Mouse (Mus musculus): ENCODE measurements around the gene C1qtnf1. TPM values are rescaled to one million over a fixed set of nuclear protein-coding genes. Genes with fewer than 3 reads are reported as not detected.

C1qtnf1 gene
- polyA plus RNA-seq, 1 experiment, result 9.8 TPM

DNA sequence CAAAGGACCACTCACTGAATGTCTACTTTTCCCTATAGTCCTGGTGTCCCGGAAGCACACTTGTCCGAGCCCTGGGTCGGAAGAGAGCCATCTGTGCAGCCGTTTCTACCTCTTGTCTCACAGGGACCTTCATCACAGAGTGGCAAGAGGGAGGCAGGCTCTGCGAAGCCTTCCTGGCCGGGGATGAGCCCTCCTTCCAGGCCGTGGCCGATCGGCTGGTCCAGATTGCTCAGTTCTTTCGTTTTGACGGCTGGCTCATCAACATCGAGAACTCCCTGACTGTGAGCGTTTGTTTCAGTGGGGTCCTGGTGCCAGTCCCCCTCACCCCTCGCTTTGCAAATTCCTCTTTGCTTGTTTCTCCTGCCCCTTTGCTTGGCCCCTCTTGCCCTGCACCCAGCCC is 53.7 kb downstream of the C1qtnf1 start:
- Histone ChIP-seq H3K4me2 (ENCODE audit: low read depth) (no peak overlapping the region), H3K27me3 (ENCODE audit: control insufficient read depth, insufficient read depth, insufficient read length) (peaks cover 18% of the 10 kb centered on the region), H3ac (ENCODE audit: control insufficient read depth, insufficient read length) (no peak overlapping the region), H3K36me3 (ENCODE audit: control insufficient read depth, insufficient read depth) (no peaks in the 10 kb centered on the region), H3K4me3 (no peak overlapping the region), H3K79me2 (ENCODE audit: control insufficient read depth, insufficient read depth) (no peaks in the 10 kb centered on the region)
- no peak for TF ChIP-seq MAX (IDR thresholded peaks at IDR 0.05; ENCODE audit: low read depth)
- no peak for TF ChIP-seq MYOG (IDR thresholded peaks at IDR 0.05; ENCODE audit: control insufficient read depth in 1 of 3, insufficient read depth in 1 of 3, insufficient read length in 2 of 3, low read depth in 2 of 3)
- TF ChIP-seq REST (IDR thresholded peaks at IDR 0.05; ENCODE audit: insufficient read depth, insufficient read length), result no peak
- no peak for TF ChIP-seq USF1 (IDR thresholded peaks at IDR 0.05; ENCODE audit: low read depth)
- TF ChIP-seq POLR2AphosphoS2 (IDR thresholded peaks at IDR 0.05; ENCODE audit: insufficient read length, low read depth), result no peak
- TF ChIP-seq TCF3 (IDR thresholded peaks at IDR 0.05; ENCODE audit: insufficient read length, low read depth), result no peak
- TF ChIP-seq TCF12 (IDR thresholded peaks at IDR 0.05; ENCODE audit: insufficient read depth, poor library complexity, severe bottlenecking), result no peak
- TF ChIP-seq MYOD1 (IDR thresholded peaks at IDR 0.05; ENCODE audit: control insufficient read depth in 1 of 3, insufficient read length in 2 of 3, low read depth in 2 of 3), result no peak
- TF ChIP-seq CEBPB (IDR thresholded peaks at IDR 0.05; ENCODE audit: insufficient read depth, poor library complexity, severe bottlenecking), result no peak
- TF ChIP-seq E2F4 (IDR thresholded peaks at IDR 0.05; ENCODE audit: insufficient read depth), result no peak
- TF ChIP-seq POLR2A (IDR thresholded peaks at IDR 0.05; ENCODE audit: insufficient read length, low read depth), result no peak
- TF ChIP-seq SRF (IDR thresholded peaks at IDR 0.05; ENCODE audit: control insufficient read depth, insufficient read length, low read depth), result no peak

DNA sequence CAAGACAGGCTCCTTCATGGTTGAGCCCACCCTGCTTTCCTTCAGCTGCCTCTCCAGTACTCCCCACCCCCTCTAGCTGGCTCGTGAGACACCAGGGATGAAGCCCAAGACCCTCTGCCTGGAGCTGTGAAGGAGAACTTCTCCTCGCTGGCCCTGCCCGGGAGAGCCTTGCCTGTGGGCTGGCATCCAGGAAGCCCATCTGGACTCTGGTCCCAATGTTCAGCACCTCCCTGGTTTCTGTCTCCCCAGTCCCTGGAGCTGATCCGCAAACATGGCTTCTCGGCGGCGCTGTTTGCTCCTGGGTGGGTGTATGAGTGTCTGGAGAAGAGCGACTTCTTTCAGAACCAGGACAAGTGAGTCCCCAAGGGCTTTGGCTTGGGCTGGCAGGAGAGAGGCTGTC is 56.2 kb downstream of the C1qtnf1 start:
- Histone ChIP-seq H3K4me3 (no peak overlapping the region), H3K4me2 (ENCODE audit: low read depth) (no peak overlapping the region), H3K36me3 (ENCODE audit: control insufficient read depth, insufficient read depth) (no peaks in the 10 kb centered on the region), H3K27me3 (ENCODE audit: control insufficient read depth, insufficient read depth, insufficient read length) (peaks cover 39% of the 10 kb centered on the region), H3K79me2 (ENCODE audit: control insufficient read depth, insufficient read depth) (no peaks in the 10 kb centered on the region), H3ac (ENCODE audit: control insufficient read depth, insufficient read length) (no peak overlapping the region)
- no peak for TF ChIP-seq POLR2A (IDR thresholded peaks at IDR 0.05; ENCODE audit: insufficient read length, low read depth)
- no peak for TF ChIP-seq SRF (IDR thresholded peaks at IDR 0.05; ENCODE audit: control insufficient read depth, insufficient read length, low read depth)
- no peak for TF ChIP-seq E2F4 (IDR thresholded peaks at IDR 0.05; ENCODE audit: insufficient read depth)
- no peak for TF ChIP-seq MYOG (IDR thresholded peaks at IDR 0.05; ENCODE audit: control insufficient read depth in 1 of 3, insufficient read depth in 1 of 3, insufficient read length in 2 of 3, low read depth in 2 of 3)
- no peak for TF ChIP-seq TCF12 (IDR thresholded peaks at IDR 0.05; ENCODE audit: insufficient read depth, poor library complexity, severe bottlenecking)
- TF ChIP-seq CEBPB (IDR thresholded peaks at IDR 0.05; ENCODE audit: insufficient read depth, poor library complexity, severe bottlenecking), result no peak
- TF ChIP-seq MAX (IDR thresholded peaks at IDR 0.05; ENCODE audit: low read depth), result no peak
- TF ChIP-seq MYOD1 (IDR thresholded peaks at IDR 0.05; ENCODE audit: control insufficient read depth in 1 of 3, insufficient read length in 2 of 3, low read depth in 2 of 3), result no peak
- TF ChIP-seq USF1 (IDR thresholded peaks at IDR 0.05; ENCODE audit: low read depth), result no peak
- no peak for TF ChIP-seq REST (IDR thresholded peaks at IDR 0.05; ENCODE audit: insufficient read depth, insufficient read length)
- no peak for TF ChIP-seq TCF3 (IDR thresholded peaks at IDR 0.05; ENCODE audit: insufficient read length, low read depth)
- no peak for TF ChIP-seq POLR2AphosphoS2 (IDR thresholded peaks at IDR 0.05; ENCODE audit: insufficient read length, low read depth)

DNA sequence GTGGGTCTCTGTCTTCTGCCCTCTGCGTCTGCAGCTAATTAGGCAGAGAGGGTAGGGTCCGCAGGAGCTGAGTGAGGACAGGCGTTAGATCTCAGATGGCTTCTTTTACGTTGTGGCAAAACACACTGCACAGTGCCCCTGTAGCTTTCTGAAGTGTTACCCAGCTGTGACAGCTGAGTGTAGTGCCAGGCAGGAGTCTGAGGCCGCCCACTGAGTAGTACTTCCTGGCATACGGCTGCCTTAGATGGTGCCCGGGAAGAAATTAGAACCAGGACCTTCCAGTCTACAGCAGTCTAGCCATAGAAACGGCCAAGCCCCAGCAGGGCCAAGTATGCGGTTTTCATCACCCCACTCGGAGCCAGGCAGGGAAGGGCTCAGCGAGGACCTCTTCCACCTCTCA is 57.3 kb downstream of the C1qtnf1 start:
- H3K79me2 ChIP-seq (ENCODE audit: control insufficient read depth, insufficient read depth), result no peaks in the 10 kb centered on the region
- H3K4me3 ChIP-seq, result no peak overlapping the region
- H3K27me3 ChIP-seq (ENCODE audit: control insufficient read depth, insufficient read depth, insufficient read length), result peaks cover 49% of the 10 kb centered on the region
- no peak overlapping the region for H3ac ChIP-seq (ENCODE audit: control insufficient read depth, insufficient read length)
- no peaks in the 10 kb centered on the region for H3K36me3 ChIP-seq (ENCODE audit: control insufficient read depth, insufficient read depth)
- TF ChIP-seq CEBPB (IDR thresholded peaks at IDR 0.05; ENCODE audit: insufficient read depth, poor library complexity, severe bottlenecking), result no peak
- no peak for TF ChIP-seq MYOD1 (IDR thresholded peaks at IDR 0.05; ENCODE audit: control insufficient read depth in 1 of 3, insufficient read length in 2 of 3, low read depth in 2 of 3)
- TF ChIP-seq POLR2A (IDR thresholded peaks at IDR 0.05; ENCODE audit: insufficient read length, low read depth), result no peak
- TF ChIP-seq TCF12 (IDR thresholded peaks at IDR 0.05; ENCODE audit: insufficient read depth, poor library complexity, severe bottlenecking), result no peak
- no peak overlapping the region for H3K4me2 ChIP-seq (ENCODE audit: low read depth)

DNA sequence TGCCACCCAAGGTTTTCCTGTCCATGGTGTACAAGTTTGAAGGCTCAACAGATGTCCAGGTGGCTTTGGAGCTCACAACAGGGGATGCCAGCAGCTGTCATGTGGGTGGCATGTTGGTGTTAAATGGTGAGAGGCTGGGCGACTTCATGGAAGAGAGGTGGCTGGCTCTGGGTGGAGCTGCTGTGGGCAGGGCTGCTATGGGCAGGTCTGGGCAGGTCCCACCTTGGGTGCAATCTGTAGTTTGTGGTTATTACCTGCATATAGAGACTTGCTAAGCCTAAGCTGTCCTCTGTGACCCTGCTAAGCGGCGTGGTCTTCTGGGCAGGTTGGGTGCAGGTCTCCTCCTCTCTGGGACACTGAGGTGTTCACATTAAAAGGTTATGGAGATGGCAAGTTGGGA is 57.8 kb downstream of the C1qtnf1 start:
- H3ac ChIP-seq (ENCODE audit: control insufficient read depth, insufficient read length), result no peak overlapping the region
- no peaks in the 10 kb centered on the region for H3K79me2 ChIP-seq (ENCODE audit: control insufficient read depth, insufficient read depth)
- TF ChIP-seq TCF12 (IDR thresholded peaks at IDR 0.05; ENCODE audit: insufficient read depth, poor library complexity, severe bottlenecking) (no peak), MYOD1 (IDR thresholded peaks at IDR 0.05; ENCODE audit: control insufficient read depth in 1 of 3, insufficient read length in 2 of 3, low read depth in 2 of 3) (peak in 1 of 3 experiments; percentile 5), USF1 (IDR thresholded peaks at IDR 0.05; ENCODE audit: low read depth) (no peak), TCF3 (IDR thresholded peaks at IDR 0.05; ENCODE audit: insufficient read length, low read depth) (no peak), POLR2AphosphoS2 (IDR thresholded peaks at IDR 0.05; ENCODE audit: insufficient read length, low read depth) (no peak)
- H3K4me2 ChIP-seq (ENCODE audit: low read depth), result no peak overlapping the region
- peaks cover 54% of the 10 kb centered on the region for H3K27me3 ChIP-seq (ENCODE audit: control insufficient read depth, insufficient read depth, insufficient read length)
- no peaks in the 10 kb centered on the region for H3K36me3 ChIP-seq (ENCODE audit: control insufficient read depth, insufficient read depth)
- H3K4me3 ChIP-seq, result no peak overlapping the region

DNA sequence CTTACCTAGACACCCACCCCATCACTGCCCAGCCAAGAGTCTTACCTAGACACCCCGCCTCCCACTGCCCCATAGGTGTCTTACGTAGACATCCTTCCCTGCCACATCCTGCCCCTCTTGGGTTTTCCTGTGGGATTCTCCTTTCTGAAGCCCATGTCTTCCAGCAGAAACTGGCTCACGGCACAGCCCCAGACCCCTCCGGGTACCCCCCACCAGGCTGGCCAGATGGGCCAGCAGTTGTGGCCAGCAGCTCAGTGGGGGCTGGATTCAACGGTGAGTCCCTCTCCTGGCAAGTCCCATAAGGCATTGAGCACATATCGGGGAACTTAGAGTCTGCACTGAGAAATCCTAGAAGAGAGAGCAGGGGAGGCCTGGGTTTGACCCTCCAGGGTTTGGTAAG is 58.3 kb downstream of the C1qtnf1 start:
- H3K36me3 ChIP-seq (ENCODE audit: control insufficient read depth, insufficient read depth), result no peaks in the 10 kb centered on the region
- H3ac ChIP-seq (ENCODE audit: control insufficient read depth, insufficient read length), result no peak overlapping the region
- H3K4me3 ChIP-seq, result no peak overlapping the region
- no peak overlapping the region for H3K4me2 ChIP-seq (ENCODE audit: low read depth)
- H3K79me2 ChIP-seq (ENCODE audit: control insufficient read depth, insufficient read depth), result no peaks in the 10 kb centered on the region
- H3K27me3 ChIP-seq (ENCODE audit: control insufficient read depth, insufficient read depth, insufficient read length), result peaks cover 59% of the 10 kb centered on the region
- no peak for TF ChIP-seq CEBPB (IDR thresholded peaks at IDR 0.05; ENCODE audit: insufficient read depth, poor library complexity, severe bottlenecking)
- no peak for TF ChIP-seq POLR2A (IDR thresholded peaks at IDR 0.05; ENCODE audit: insufficient read length, low read depth)
- no peak for TF ChIP-seq E2F4 (IDR thresholded peaks at IDR 0.05; ENCODE audit: insufficient read depth)
- no peak for TF ChIP-seq POLR2AphosphoS2 (IDR thresholded peaks at IDR 0.05; ENCODE audit: insufficient read length, low read depth)
- TF ChIP-seq MYOG (IDR thresholded peaks at IDR 0.05; ENCODE audit: control insufficient read depth in 1 of 3, insufficient read depth in 1 of 3, insufficient read length in 2 of 3, low read depth in 2 of 3), result no peak
- TF ChIP-seq REST (IDR thresholded peaks at IDR 0.05; ENCODE audit: insufficient read depth, insufficient read length), result no peak
- TF ChIP-seq TCF3 (IDR thresholded peaks at IDR 0.05; ENCODE audit: insufficient read length, low read depth), result no peak
- TF ChIP-seq SRF (IDR thresholded peaks at IDR 0.05; ENCODE audit: control insufficient read depth, insufficient read length, low read depth), result no peak
- no peak for TF ChIP-seq TCF12 (IDR thresholded peaks at IDR 0.05; ENCODE audit: insufficient read depth, poor library complexity, severe bottlenecking)
- TF ChIP-seq USF1 (IDR thresholded peaks at IDR 0.05; ENCODE audit: low read depth), result no peak
- TF ChIP-seq MYOD1 (IDR thresholded peaks at IDR 0.05; ENCODE audit: control insufficient read depth in 1 of 3, insufficient read length in 2 of 3, low read depth in 2 of 3), result no peak
- no peak for TF ChIP-seq MAX (IDR thresholded peaks at IDR 0.05; ENCODE audit: low read depth)

All from myocyte (in vitro differentiated cells).